Mouse (Mus musculus) left cerebral cortex, postnatal 4 days (tissue): Measurements from ENCODE around the gene Lrtm1. TPM values are rescaled to one million over a fixed set of nuclear protein-coding genes. Genes with fewer than 3 reads are reported as not detected.
A peak's percentile ranks its signal among the peaks of the same experiment; 100 is the strongest.

Experiments
- DNase-seq: peaks from one replicate; pipeline ENCODE4 v3.0.0-alpha.2; 2022
- intact Hi-C: fragments of 180-260 bp; cut with DNase I; formaldehyde crosslinking; loops from one replicate; pipeline ENCODE4 v1.15.1; 2025
- total RNA-seq, 2 experiments: library from RNA; stranded (reverse); gene quantifications; 2 replicates each; pipeline ENCODE4 v1.2.3; 2021

The Lrtm1 gene
- total RNA-seq, 2 experiments from 2014 or later, result not detected

DNA sequence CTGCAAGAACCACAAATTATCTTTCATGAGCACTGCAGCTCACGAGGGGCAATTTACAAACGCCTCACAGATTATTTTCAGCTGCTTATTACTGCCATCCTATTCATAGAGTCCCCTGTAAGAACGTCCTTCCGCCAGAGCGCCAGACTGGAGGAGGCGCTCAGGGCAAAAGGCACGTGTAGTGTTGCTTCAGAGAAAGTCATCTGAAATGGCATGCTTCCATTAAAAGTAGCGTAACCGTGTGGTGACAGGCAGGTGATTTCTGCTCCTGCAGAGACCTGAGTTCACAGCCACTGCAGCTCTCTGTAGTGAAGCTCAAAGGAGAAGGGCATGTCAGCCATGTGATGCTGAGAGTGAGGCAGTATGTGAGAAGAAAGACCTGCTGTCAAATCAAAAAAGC is 12.5 kb downstream of the Lrtm1 start:
- no peak for DNase-seq
- intact Hi-C loops, result no loop called here

DNA sequence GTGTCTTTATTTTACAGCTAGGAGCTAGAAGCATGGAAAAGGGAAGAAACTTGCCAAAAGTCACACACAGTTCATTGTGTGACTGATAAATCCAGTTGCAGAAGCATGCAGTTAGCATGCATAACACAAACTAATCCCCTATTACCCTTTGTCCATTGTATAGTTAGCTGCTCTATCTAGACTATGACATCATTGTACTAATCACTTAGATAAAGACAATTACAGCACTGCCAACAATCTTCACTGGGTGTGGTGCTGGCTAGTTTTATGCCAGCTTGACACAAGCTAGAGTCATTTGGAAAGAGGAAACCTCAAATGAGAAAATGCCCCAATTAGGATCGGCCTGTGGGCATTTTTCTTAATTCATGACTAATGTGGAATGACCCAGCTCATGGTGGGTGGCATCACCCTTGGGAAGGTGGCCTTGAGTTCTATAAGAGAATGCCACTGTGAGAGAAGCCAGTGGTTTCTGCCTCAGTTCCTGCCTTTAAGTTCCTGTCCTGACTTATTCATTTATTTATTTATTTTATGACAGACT is 13.9 kb downstream of the Lrtm1 start:
- no peak for DNase-seq
- intact Hi-C loops, result no loop called here

DNA sequence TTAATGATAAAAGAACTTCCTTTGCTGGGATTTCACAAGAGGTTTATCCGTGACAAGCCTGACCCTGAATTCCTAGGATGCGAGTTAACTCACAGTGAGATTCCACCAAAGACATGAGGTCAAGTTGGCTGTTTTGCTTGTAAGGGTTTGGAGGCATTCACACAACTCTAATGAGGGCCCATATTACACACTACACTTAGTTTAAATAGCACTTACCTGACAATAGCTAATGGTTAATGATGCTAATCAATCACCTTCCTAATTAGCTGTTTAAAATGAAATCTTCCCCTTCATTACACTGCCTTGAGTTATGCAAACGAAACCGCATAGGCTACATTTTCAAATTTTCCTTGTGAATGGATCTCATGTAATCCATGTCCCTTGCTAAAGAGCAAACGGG is 20.2 kb downstream of the Lrtm1 start:
- intact Hi-C loops, result no loop called here
- DNase-seq, result no peak

DNA sequence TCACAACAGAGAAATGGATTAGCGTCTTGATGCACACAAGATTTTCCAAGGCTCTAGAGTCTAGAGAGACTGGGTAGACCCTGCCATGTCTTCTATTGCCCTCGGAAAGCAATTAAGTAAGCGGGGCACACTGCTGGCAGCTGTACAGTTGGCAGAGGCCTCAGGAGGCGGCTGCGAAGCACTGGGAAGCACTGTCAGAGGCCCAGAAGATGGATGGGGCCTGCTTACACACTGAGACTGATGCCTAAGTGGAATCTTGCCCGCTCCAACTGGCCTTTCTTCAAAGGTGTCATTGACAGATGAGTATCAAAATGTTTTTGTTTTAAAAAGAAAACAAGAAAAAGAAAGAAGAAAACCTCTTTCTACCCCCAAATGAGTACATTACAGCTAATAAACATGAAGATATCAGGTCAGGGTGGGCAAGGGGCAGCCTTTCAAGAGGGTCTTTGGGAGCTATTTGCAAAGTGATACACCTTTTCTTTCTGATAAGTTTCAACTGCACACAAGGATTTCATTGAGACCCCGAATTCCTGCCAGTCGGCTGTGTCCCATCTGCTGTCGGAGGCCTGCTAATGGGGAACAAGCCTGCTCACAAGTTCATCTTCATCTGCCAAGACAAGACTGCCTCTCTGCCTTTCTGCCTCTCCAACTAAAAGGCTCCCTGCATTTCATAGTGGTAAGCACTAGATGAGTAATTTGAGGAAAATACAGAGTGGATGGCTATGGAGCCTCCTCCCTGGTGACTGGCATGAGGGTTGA is 22.8 kb downstream of the Lrtm1 start:
- peak; percentile 81 for DNase-seq
- intact Hi-C loops, result no loop called here

DNA sequence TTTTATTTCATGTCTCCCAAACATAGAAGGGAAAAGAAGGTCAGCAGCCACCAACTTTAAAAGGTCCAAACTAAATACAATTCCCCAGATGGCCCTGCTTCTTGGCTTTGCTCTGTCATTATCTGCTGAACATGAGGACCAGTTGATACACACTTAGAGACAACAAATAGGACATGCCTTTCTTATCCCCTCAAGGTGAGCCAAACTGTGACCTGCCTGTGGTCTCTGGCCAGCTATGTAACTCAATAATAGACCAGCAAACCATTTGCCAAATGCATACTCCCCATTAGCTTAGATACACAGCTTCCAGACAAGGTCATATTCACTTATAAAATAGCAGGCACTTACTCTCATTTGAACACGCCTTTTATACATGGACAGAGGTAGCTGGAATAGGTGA is 23.5 kb downstream of the Lrtm1 start:
- no peak for DNase-seq
- intact Hi-C loops, result no loop called here

DNA sequence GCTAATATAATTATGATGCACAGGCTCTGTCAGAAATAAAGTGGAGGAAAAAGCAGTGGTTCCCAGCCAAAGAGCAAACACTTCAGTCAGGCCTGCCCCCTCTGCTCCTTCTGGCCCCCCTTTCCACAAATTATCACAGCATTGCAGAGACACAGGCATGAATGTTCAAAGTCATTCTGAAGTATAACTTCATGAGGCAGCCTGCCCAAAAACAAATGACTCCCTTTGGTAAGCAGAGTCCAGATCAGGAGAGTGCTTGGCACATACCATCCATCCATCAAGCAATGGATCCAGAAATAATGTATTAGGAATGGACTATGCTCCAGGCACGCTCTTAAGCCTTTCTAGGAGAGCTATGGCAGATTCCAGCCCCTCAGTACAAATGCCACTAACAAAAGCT is 24.3 kb downstream of the Lrtm1 start:
- DNase-seq, result no peak
- intact Hi-C loops, result no loop called here

DNA sequence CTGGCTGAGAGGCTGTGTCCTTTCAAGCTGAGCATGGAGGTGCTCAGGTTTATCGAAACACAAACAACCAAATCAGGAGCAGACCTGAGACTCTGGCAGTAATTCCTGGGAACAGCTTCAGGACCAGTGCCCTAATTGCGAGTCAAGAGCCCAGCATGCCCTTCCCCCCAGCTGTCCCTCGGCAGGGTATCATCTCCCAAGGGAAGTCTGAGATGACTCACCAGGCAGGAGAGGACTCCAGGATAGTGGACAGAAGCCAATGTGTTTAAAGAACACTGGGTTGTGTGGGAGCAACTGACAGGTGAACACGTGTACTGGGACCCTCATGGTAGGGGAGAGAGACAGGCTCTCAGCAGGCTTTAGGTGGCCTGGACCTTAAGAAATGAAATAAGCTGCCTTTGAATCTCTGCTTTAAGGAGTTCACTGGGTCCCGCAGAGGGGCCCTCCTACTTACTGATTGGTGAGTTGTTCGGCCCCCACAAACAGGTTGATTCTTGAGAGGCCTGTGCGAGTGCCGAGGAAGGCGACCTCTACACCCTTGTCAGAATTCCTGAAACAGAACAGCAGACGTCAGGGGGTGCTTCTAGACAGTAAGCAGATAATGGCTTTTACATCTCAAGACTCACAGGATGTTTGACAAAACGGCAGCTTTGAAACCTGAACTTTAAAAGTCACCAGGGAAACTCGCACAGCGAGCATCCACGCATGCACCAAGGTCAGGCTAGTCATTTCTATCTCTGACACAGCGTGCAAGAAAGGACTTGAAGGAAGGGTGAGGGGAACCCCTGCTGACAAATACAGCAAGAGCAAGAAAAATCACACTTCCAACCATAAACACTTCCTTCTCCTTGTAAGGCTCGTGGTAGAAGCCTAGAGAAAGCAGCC is 34.2 kb downstream of the Lrtm1 start:
- intact Hi-C loops, result no loop called here
- DNase-seq, result no peak

DNA sequence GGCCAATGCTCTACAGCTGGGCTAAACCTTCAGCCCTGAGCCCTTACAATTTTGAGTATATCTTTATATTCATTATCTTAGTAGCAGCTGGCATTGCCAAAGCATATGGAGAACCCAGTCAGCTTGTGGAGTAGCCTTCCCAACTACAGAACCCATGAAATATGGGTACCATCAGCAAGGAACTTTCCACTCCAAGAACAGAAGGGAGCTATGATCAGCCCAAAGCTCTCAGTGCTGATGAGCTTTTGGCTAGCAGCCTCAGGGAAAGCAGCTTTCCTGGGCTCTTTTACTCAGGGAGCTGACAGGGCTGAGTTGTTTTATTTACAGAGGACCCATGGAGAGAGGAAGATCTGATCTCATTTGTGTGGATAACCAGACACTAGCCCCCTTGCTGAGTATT is 42.7 kb downstream of the Lrtm1 start:
- intact Hi-C loops, result no loop called here
- DNase-seq, result no peak

DNA sequence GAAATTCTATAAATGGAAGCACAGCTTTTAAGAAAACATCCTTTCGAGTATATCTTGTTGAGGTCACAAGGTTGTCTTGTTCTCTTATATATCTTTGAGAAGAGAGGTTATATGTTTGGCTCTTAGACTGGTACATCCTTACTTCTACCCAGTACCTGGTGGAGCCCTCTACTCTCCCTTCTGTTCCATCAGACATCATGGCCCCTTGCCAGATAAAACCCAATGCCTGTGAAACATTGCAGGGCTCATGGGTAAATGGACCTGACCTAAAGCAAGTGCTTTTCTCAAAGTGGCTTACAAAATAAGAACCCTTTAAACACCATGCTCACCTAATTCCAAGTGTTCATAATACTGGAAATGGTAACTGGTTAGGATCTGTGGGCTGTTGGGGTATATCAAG is 43.5 kb downstream of the Lrtm1 start:
- DNase-seq, result no peak
- intact Hi-C loops, result no loop called here

DNA sequence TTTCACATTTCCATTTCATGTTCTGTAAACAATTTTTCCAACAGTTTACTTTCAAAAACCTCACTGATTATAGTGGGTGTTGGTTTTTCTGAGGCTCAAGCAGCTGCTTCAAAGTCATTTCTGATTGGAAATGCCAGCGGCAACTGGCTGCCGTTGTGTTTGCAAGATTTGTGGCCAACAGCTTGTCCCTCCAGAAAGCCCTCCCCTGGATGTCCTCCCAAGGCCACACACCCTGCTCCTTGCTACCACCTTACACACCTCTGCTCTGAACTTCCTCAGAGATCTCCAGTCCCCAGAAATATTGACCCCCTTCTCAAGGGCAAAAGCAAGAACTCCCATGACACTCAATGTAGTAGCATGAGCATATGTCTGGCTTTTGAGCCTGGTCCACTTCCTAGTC is 44.7 kb downstream of the Lrtm1 start:
- intact Hi-C loops, result no loop called here
- DNase-seq, result no peak

DNA sequence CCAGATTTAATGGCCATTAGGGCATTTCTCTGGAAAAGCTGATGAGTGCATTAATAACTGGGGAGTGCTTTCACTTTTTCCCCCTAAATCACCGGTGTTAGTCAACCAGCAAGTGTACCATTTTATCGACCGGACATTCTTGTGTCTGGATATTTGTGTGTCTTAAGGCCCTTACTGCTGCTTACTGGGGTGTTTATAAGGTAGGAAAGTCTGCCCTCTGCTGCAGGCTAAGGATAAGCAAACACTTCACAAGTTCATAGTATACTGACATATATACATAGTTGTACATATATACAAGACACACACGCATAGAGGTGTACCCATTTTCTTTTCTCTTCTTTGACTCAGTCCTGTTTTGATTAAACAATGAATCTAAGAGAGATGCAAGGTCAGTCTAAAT is 55.7 kb downstream of the Lrtm1 start:
- no peak for DNase-seq
- intact Hi-C loops, result loop anchor here (10.0 kb wide), 1 partner anchor 559 kb away; no protein-coding TSS in a partner anchor

DNA sequence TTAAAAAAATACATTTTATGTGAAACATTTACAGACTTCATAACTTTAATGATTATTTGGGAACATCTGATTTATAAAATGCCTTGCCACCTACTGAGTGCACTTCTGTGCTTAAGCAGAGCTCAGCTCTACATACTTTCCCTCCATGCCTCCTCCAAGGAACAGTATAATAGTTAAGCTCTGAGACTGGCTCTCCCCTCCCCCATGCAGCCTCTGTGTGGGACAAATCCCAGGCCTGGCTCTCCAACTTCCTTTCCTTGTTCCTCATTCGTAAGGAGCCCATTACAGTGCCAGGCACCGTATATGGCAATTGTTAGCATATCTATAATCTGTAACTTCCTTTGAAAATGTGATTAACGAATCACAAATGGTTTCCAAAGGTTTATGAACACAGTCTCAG is 59.4 kb downstream of the Lrtm1 start:
- intact Hi-C loops, result loop anchor here (10.0 kb wide), 1 partner anchor 563 kb away; no protein-coding TSS in a partner anchor
- no peak for DNase-seq

DNA sequence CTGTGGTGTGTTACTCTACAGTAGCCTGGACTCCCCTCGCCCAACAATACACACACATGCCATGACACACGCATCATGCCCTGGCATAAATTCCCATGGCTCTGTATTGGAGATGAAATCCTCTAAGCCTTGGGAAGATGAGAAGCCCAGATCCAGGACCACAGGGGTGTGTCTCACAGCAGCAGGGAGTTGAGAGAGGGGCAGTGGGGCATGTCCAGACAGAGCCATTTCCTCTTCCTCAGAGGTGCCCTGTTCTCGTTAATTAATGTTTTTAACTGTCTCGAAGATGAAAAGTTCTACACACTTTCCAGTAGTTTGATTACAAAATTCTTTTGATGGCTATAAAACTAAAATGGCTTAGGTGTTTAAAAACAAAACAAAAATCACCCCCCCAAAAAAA is 62.2 kb downstream of the Lrtm1 start:
- no peak for DNase-seq
- intact Hi-C loops, result no loop called here

DNA sequence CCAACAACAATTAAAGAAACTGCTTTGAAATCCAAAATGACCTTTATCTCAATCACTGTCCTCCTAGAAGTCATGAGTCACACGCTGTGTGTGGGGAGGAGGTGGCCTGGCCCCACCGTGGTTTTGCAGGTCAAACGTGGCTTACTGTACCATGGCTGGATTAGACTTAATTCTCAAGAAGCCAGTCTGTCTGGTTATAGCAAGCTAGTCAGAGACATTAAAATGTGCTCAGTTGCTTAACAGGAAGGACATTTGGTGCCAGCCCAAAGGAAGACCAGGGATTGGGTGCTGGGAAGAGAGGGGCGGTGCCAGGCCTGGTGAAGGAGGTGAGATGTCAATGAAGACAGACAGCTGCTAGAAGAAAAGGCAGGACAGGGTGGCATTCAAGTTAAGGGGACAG is 62.6 kb downstream of the Lrtm1 start:
- intact Hi-C loops, result no loop called here
- no peak for DNase-seq

DNA sequence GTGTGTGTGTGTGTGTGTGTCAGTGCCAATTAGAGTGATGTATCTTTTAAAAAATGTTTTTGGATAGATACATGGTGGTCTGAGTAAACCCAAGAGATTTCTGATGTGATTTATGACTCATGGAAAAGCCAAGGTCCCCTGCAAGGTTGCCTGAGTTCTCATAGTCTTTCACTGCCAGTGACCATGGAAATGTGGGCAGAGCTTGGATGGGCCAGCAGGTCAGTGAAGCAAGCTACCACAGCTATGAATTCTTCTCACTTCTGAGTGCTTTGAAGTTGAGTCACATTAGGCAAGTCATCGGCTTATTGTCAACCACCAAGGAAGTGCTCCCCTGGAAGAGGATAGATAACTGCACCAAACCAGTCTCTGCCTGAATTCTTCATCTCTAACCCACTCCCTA is 64.2 kb downstream of the Lrtm1 start:
- no peak for DNase-seq
- intact Hi-C loops, result no loop called here
